Mouse (Mus musculus): ENCODE data around the gene Zfp148. TPM values are rescaled to one million over a fixed set of nuclear protein-coding genes. Genes with fewer than 3 reads are reported as not detected.

Gene Zfp148
- polyA plus RNA-seq, 1 experiment = 33.2 TPM

DNA sequence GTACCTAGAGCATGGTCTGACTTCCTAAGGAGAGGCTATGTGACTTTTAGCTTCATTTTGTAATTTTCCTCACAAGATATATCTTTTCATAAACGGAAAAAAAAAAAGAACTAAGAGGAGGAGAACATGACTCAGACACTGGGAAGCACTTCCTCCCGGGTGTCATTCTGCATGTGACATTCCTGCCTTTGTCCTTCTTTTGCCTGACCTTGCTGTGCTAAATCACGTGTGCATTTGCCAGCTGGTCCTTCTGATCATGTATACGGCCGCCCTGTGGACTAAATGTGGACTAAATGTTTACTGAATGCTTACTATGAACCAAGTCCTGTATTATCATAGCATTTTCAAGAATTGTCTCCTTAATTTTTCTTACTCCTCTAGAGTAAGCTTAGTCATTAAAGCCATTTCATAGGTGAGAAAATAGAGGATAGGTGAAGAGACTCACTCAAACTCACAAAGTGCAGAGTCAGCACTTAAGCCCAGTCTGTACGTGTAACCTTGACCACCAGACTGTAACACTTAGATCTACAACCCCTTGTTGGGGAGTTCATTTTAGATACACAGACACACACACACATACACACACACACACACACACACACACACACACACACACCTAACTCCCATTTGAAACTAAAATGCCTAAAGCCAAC, 139.4 kb downstream of the Zfp148 start:
- DNase-seq (ENCODE audit: extremely low spot score in 1 of 2, low spot score in 1 of 2) = no peak

- no peak for DNase-seq (ENCODE audit: extremely low spot score in 1 of 2, low spot score in 1 of 2)
These were observed 141.9 kb downstream of the Zfp148 start for GRCm38 (mm10) chr16:33522516-33522915.

GRCm38 (mm10) chr16:33523571-33523970, 142.9 kb downstream of the Zfp148 start:
- DNase-seq (ENCODE audit: extremely low spot score in 1 of 2, low spot score in 1 of 2) = no peak

GRCm38 (mm10) chr16:33529502-33530454, 149.1 kb downstream of the Zfp148 start:
- no peak for DNase-seq (ENCODE audit: extremely low spot score in 1 of 2, low spot score in 1 of 2)

DNA sequence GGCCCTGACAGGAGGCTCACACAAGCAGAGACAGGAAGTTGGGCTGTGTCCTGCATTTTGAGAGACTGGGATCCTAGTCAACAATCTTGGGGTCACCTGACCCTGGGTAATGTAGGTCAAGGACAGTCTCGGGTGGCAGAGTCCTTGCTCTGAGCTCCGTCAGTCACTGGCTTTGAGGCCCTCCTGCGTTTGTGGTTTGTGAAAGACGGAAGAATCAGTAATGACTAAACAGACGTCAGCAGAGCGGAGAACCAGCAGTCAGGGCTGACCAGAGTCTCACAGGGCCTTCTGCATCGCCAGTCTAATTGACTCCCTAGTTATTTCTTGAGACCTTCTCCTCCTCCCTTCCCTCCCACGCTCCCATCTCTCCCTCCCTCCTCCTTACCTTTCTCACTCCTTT, 150.5 kb downstream of the Zfp148 start:
- DNase-seq (ENCODE audit: extremely low spot score in 1 of 2, low spot score in 1 of 2) = no peak

DNA sequence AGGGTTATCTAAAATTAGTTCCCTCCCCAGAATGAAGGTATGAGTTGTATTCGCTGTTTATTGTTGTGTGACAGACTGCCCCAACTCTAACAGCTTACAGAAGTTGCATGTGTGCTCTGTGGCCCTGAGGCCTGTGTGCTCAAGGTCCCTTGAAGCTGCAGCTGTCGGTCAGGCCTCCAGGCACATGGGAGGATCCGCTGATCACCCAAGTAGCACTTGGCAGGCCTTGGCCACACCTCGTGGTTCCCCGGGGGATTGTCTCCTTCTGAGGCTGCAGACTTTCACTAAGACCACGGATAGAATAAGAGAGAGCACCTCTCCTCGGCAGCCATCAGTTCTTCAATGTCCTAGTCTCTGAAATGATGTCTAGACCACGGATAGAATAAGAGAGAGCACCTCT, 155.8 kb downstream of the Zfp148 start:
- DNase-seq (ENCODE audit: extremely low spot score in 1 of 2, low spot score in 1 of 2) = no peak

GRCm38 (mm10) chr16:33537499-33538225, 157.0 kb downstream of the Zfp148 start:
- DNase-seq (ENCODE audit: extremely low spot score in 1 of 2, low spot score in 1 of 2) = no peak

DNA sequence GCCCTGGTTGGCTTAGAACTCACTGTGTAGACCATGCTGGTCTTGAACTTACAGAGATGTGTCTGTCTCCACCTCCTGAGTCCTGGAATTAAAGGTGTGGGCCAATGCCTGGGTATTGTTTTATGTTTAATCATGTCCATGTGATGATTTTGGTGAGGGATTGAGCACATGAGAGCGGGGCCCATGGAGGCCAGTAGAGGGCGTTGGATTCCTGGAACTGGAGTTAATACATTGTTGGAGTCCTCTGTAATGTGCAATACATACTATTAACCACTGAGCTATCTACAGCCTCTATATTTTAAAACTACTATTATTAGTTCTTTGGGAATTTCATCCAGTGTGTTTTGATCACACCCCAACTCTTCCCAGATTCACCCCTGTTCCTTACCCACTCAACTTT, 163.7 kb downstream of the Zfp148 start:
- DNase-seq (ENCODE audit: extremely low spot score in 1 of 2, low spot score in 1 of 2) = no peak

DNA sequence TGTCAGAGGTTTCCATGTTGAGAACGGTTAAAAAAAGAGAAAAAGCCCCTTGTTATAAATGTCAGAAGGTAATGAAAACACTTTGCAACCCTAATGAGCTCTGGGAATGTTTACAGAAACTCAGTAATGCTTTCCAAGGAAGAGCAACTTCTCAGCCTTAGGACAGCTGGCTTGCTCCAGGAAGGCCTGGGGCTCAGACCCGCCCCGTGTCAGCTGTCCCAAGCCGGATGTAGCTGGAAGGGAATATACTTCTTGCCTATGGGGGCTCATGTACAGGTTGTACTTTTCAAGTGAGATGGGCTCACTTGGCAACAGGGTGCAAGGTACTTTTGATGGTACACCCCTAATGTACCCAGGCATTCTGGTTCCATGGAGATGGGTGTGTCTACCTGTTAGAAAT, 164.9 kb downstream of the Zfp148 start:
- DNase-seq (ENCODE audit: extremely low spot score in 1 of 2, low spot score in 1 of 2) = no peak

DNA sequence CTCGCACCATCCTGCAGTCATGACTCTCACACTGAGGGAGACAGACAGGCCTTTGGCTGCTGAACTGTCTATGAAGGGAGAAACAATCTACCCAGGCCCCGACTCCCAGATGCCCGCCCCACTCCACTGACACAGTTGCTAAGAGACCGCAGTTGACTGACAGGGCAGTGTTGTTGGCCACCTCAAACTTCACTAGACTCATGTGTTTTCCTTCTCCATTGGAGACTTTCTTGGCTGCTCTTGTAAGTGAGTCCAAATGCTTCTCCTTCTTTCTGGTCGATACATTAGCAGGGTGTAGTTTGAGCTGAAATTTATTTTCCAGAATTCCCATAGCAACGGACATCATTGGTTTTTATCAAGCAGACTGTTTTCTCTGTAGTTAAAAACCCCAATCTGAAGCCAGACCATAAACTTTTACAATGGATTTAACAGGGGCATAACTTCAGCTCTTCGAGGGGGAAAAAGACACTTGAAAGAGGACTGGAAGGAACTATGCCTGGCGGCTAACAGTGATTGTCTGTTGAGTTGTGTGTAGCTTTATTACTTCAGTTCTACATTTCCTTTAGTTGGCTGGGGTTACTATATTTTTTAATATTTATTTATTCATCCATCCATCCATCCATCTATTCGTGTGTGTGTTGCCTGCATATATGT, 173.2 kb downstream of the Zfp148 start:
- no peak for DNase-seq (ENCODE audit: extremely low spot score in 1 of 2, low spot score in 1 of 2)

Other genes with a start within 250 kb of the Zfp148 start
- 10.5 and 10.8 TPM in 2 replicates for gene Osbpl11, start 195.8 kb upstream of the Zfp148 start, polyA plus RNA-seq (2012; rRNA removed)
- gene Snx4, start 129.4 kb upstream of the Zfp148 start, polyA plus RNA-seq (2012; rRNA removed) = 28.1 and 31.4 TPM in 2 replicates
- 2.0 and 2.8 TPM in 2 replicates for gene Slc12a8, start 136.5 kb downstream of the Zfp148 start, polyA plus RNA-seq (2012; rRNA removed)

Data from frontal cortex, adult 2 months (tissue).